Mouse (Mus musculus) urinary bladder, postnatal 25 days (tissue): ENCODE data around the gene Rasef.
"Not testable (repeated sequence)": the region's sequence is repeated elsewhere in the genome, so short reads cannot be mapped to it uniquely, and the experiment has no call there.

Experiments
- DNase-seq: peaks from one replicate; pipeline ENCODE4 v3.0.0; 2022; ENCODE audit warnings: low spot score

The Rasef gene

GRCm38 (mm10) chr4:73790260-73791185 is at the start of gene Rasef:
TSS of gene Rasef (minus strand) at chr4:73790994.
- DNase-seq = peak; percentile 80

GRCm38 (mm10) chr4:73826587-73826986 is 35.8 kb upstream of the Rasef start:
- no peak for DNase-seq

GRCm38 (mm10) chr4:73791186-73791540 is 369 bp upstream of the Rasef start:
- no peak for DNase-seq

- DNase-seq = no peak
These were observed 1.3 kb downstream of the Rasef start for GRCm38 (mm10) chr4:73789534-73789933.

GRCm38 (mm10) chr4:73788076-73788730 is 2.6 kb downstream of the Rasef start:
- DNase-seq = no peak

GRCm38 (mm10) chr4:73784147-73784546 is 6.6 kb downstream of the Rasef start:
- DNase-seq = no peak

- DNase-seq = no peak
These were observed 9.7 kb downstream of the Rasef start for GRCm38 (mm10) chr4:73781061-73781460.

- DNase-seq = no peak
These were observed 15.5 kb downstream of the Rasef start for GRCm38 (mm10) chr4:73775266-73775665.

- no peak for DNase-seq
These were observed 16.7 kb downstream of the Rasef start for GRCm38 (mm10) chr4:73773831-73774810.

- no peak for DNase-seq
These were observed 18.8 kb downstream of the Rasef start for GRCm38 (mm10) chr4:73772028-73772427.

- DNase-seq = no peak
These were observed 20.2 kb downstream of the Rasef start for GRCm38 (mm10) chr4:73770592-73770991.

- no peak for DNase-seq
These were observed 22.6 kb downstream of the Rasef start for GRCm38 (mm10) chr4:73768156-73768555.

- no peak for DNase-seq
These were observed 42.6 kb downstream of the Rasef start for GRCm38 (mm10) chr4:73748219-73748618.

- no peak for DNase-seq
These were observed 51.4 kb downstream of the Rasef start for GRCm38 (mm10) chr4:73739439-73739838.

- DNase-seq = no peak
These were observed 71.0 kb downstream of the Rasef start for GRCm38 (mm10) chr4:73719819-73720218.

- no peak for DNase-seq
These were observed 72.0 kb downstream of the Rasef start for GRCm38 (mm10) chr4:73718761-73719160.

- DNase-seq = not testable (repeated sequence)
These were observed 107.6 kb downstream of the Rasef start, which contains the start of gene Gm428 for GRCm38 (mm10) chr4:73683216-73683615. TSS of gene Gm428 (plus strand) at chr4:73683516.

GRCm38 (mm10) chr4:73668054-73668453 is 122.7 kb downstream of the Rasef start, which contains the start of gene Gm11239:
TSS of gene Gm11239 (plus strand) at chr4:73668354.
- not testable (repeated sequence) for DNase-seq
